Comparison of ENCODE assay signal across 8 mouse cellular contexts in the genomic region with DNA sequence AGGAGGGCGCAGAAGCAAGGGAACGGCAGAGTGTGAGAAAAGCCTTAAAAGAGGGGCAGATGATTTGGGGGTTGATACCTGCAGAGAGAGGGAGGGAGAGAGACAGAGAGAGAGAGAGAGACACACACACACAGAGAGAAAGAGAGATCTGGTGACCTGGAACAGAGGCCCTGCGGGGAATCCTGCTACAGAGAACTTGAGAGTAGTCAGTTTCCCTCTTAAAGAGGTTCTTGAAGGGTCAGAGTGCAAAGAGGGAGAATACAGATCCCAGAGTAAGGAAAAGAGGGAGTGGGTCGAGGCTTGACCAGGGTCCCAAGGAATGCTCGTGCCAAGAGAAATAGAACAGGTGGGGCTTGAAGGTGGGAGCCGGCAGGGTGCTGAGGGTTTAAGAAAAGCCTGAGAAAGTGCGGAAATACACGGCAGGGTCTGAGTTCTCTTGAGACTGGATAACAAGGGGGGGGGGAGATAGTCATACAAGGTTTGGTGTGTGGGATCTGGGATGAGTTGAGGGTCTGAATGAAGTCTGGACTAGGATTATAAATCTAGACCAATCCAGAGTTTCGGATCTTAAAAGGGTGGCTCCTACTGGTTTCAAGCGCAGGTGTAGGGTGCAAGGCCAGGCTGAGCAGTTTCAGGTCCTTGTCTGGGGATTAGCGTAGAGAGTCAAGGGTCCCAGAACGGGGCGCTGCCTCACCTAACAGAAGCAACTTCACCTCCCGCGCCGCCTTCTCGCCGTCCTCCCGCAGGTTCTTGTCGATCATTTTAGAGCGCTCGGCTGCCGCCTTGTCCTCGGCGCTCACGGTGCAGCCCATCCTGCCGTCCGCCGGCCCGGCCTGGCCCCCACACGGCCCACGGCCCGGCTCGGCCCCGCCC. TPM values are rescaled to one million over a fixed set of nuclear protein-coding genes. Genes with fewer than 3 reads are reported as not detected.
DNase-seq lines count a peak whose midpoint lies in the region; ATAC-seq and TF ChIP-seq lines count a peak whose summit lies in the region.

No protein-coding gene starts in this region.

- peak overlapping the region; percentile 90 for H3K4me2 ChIP-seq in midbrain, embryonic 13.5 days (replicated peaks)

- peaks cover 4% of the 10 kb centered on the region; the same call in 1 of the 2 replicates for H3K4me1 ChIP-seq in bone marrow, adult 2 months (ENCODE audit: control insufficient read depth, insufficient read depth, low read length)
- H3K4me1 ChIP-seq in hindbrain, embryonic 10.5 days (replicated peaks), result peaks cover 87% of the 10 kb centered on the region
- H3K4me1 ChIP-seq in midbrain, embryonic 13.5 days (replicated peaks), result peaks cover 69% of the 10 kb centered on the region

- H3K36me3 ChIP-seq in hindbrain, embryonic 10.5 days, result peaks cover 16% of the 10 kb centered on the region
- H3K36me3 ChIP-seq in midbrain, embryonic 13.5 days, result no peaks in the 10 kb centered on the region

- no peak for TF ChIP-seq CTCF in layer of hippocampus, adult 2 months (conservative IDR thresholded peaks at IDR 0.05)
- no peak for TF ChIP-seq CTCF in bone marrow, adult 2 months (IDR thresholded peaks at IDR 0.05; ENCODE audit: control insufficient read depth, insufficient read depth, low read length)

- intact Hi-C loops in left cerebral cortex, postnatal 4 days (cut with DNase I), result no loop called here

- WGBS in bone marrow, adult 2 months, result under 1% methylated on average over 35 of the region's 35 CpGs
- under 1% methylated on average over 35 of the region's 35 CpGs for WGBS in hindbrain, embryonic 10.5 days
- under 1% methylated on average over 30 of the region's 35 CpGs for WGBS in midbrain, embryonic 13.5 days

- peak overlapping the region; percentile 92 for H3K27ac ChIP-seq in layer of hippocampus, adult 2 months
- peak overlapping the region; percentile 96 for H3K27ac ChIP-seq in bone marrow, adult 2 months (ENCODE audit: control insufficient read depth, insufficient read depth, low read depth, low read length, poor library complexity)
- peak overlapping the region; percentile 99 for H3K27ac ChIP-seq in hindbrain, embryonic 10.5 days
- H3K27ac ChIP-seq in midbrain, embryonic 13.5 days, result peak overlapping the region; percentile 98

- TF ChIP-seq POLR2A in bone marrow, adult 2 months (IDR thresholded peaks at IDR 0.05; ENCODE audit: borderline replicate concordance, control insufficient read depth, low read depth, low read length), result no peak

- DNase-seq in layer of hippocampus, adult 2 months (ENCODE audit: low spot score in 2 of 2), result no peak
- DNase-seq in layer of hippocampus, adult 9-11 months, result no peak
- no peak for DNase-seq in hindbrain, embryonic 10.5 days (ENCODE audit: low spot score)
- no peak for DNase-seq in gastrocnemius, adult 18-20 months (ENCODE audit: low spot score)
- DNase-seq in spleen, adult 18-20 months, result no peak
- DNase-seq in left cerebral cortex, postnatal 4 days, result no peak

- H3K27me3 ChIP-seq in hindbrain, embryonic 10.5 days (ENCODE audit: insufficient read depth, poor library complexity, severe bottlenecking), result no peaks in the 10 kb centered on the region
- H3K27me3 ChIP-seq in midbrain, embryonic 13.5 days, result no peaks in the 10 kb centered on the region

- H3K4me3 ChIP-seq in layer of hippocampus, adult 2 months, result peak overlapping the region; percentile 95
- peak overlapping the region; percentile 85 for H3K4me3 ChIP-seq in bone marrow, adult 2 months (replicated peaks; ENCODE audit: control insufficient read depth, low read depth, low read length)
- peak overlapping the region; percentile 87 for H3K4me3 ChIP-seq in hindbrain, embryonic 10.5 days
- peak overlapping the region; percentile 87 for H3K4me3 ChIP-seq in midbrain, embryonic 13.5 days (replicated peaks)

- peak overlapping the region; percentile 97 for H3K9ac ChIP-seq in midbrain, embryonic 13.5 days (replicated peaks)

- H3K9me3 ChIP-seq in hindbrain, embryonic 10.5 days, result no peaks in the 10 kb centered on the region
- H3K9me3 ChIP-seq in midbrain, embryonic 13.5 days, result no peaks in the 10 kb centered on the region

- ATAC-seq in midbrain, embryonic 13.5 days, result no peak

RNA-seq across cellular contexts. Expression of gene Gnai2, which starts 0.5 kb away (rescaled TPM):
- total RNA-seq in layer of hippocampus, adult 2 months (2021), result 100 to 1,000 TPM; 208 to 222 TPM
- 198 and 273 TPM in 2 replicates for polyA plus RNA-seq in bone marrow, adult 2 months (2011; ENCODE audit: insufficient read depth, insufficient read length, low replicate concordance, missing spikeins)
- 554 and 640 TPM in 2 replicates for polyA plus RNA-seq in hindbrain, embryonic 10.5 days (2016; fragmentation: Nextera tagmentation; extraction: Ambion mirVana)
- polyA plus RNA-seq in midbrain, embryonic 13.5 days (2015; fragmentation: Nextera tagmentation; extraction: Ambion mirVana), result 399 and 416 TPM in 2 replicates
- 10 to 100 TPM; 59.3 to 75.5 TPM for total RNA-seq in gastrocnemius, adult 18-20 months (2021)
- total RNA-seq in left cerebral cortex, postnatal 4 days (2021), result 100 to 1,000 TPM; 302 to 303 TPM

RNA-seq across cellular contexts. Expression of gene Sema3b, which starts 25.6 kb away (rescaled TPM):
- total RNA-seq in layer of hippocampus, adult 2 months (2021), result 1 to 10 TPM; 1.9 to 2.2 TPM
- polyA plus RNA-seq in bone marrow, adult 2 months (2011; ENCODE audit: insufficient read depth, insufficient read length, low replicate concordance, missing spikeins), result 2.1 TPM in 1 of 2 replicates, not detected in the other
- polyA plus RNA-seq in hindbrain, embryonic 10.5 days (2016; fragmentation: Nextera tagmentation; extraction: Ambion mirVana), result 3.9 and 5.2 TPM in 2 replicates
- polyA plus RNA-seq in midbrain, embryonic 13.5 days (2015; fragmentation: Nextera tagmentation; extraction: Ambion mirVana), result 2.3 and 2.7 TPM in 2 replicates
- total RNA-seq in gastrocnemius, adult 18-20 months (2021), result 10 to 100 TPM; 11.0 to 11.4 TPM
- 1 to 10 TPM; 3.9 to 5.6 TPM for total RNA-seq in left cerebral cortex, postnatal 4 days (2021)

RNA-seq across cellular contexts. Expression of gene Slc38a3, which starts 34.7 kb away (rescaled TPM):
- 10 to 100 TPM; 55.7 to 65.0 TPM for total RNA-seq in layer of hippocampus, adult 2 months (2021)
- 1.8 and 4.7 TPM in 2 replicates for polyA plus RNA-seq in bone marrow, adult 2 months (2011; ENCODE audit: insufficient read depth, insufficient read length, low replicate concordance, missing spikeins)
- 6.4 and 7.2 TPM in 2 replicates for polyA plus RNA-seq in hindbrain, embryonic 10.5 days (2016; fragmentation: Nextera tagmentation; extraction: Ambion mirVana)
- polyA plus RNA-seq in midbrain, embryonic 13.5 days (2015; fragmentation: Nextera tagmentation; extraction: Ambion mirVana), result 18.7 and 22.0 TPM in 2 replicates
- 10 to 100 TPM; 57.7 to 62.0 TPM for total RNA-seq in gastrocnemius, adult 18-20 months (2021)
- total RNA-seq in left cerebral cortex, postnatal 4 days (2021), result 10 to 100 TPM; 65.0 to 68.4 TPM

RNA-seq across cellular contexts. Expression of gene Gnat1, which starts 44.9 kb away (rescaled TPM):
- under 1 TPM in 1 of 2 experiments, not detected in 1; 0.17 TPM for total RNA-seq in layer of hippocampus, adult 2 months (2021)
- not detected in 2 replicates for polyA plus RNA-seq in bone marrow, adult 2 months (2011; ENCODE audit: insufficient read depth, insufficient read length, low replicate concordance, missing spikeins)
- 2.6 and 3.1 TPM in 2 replicates for polyA plus RNA-seq in hindbrain, embryonic 10.5 days (2016; fragmentation: Nextera tagmentation; extraction: Ambion mirVana)
- 2.4 and 2.7 TPM in 2 replicates for polyA plus RNA-seq in midbrain, embryonic 13.5 days (2015; fragmentation: Nextera tagmentation; extraction: Ambion mirVana)
- not detected for total RNA-seq in gastrocnemius, adult 18-20 months (2021)
- total RNA-seq in left cerebral cortex, postnatal 4 days (2021), result 1 to 10 TPM in 1 of 2 experiments, under 1 TPM in 1; 0.30 to 1.1 TPM

RNA-seq across cellular contexts. Expression of gene Ifrd2, which starts 47.2 kb away (rescaled TPM):
- total RNA-seq in layer of hippocampus, adult 2 months (2021), result 10 to 100 TPM; 13.7 to 15.2 TPM
- polyA plus RNA-seq in bone marrow, adult 2 months (2011; ENCODE audit: insufficient read depth, insufficient read length, low replicate concordance, missing spikeins), result 172 and 173 TPM in 2 replicates
- polyA plus RNA-seq in hindbrain, embryonic 10.5 days (2016; fragmentation: Nextera tagmentation; extraction: Ambion mirVana), result 41.1 and 54.1 TPM in 2 replicates
- 13.5 and 14.7 TPM in 2 replicates for polyA plus RNA-seq in midbrain, embryonic 13.5 days (2015; fragmentation: Nextera tagmentation; extraction: Ambion mirVana)
- 10 to 100 TPM; 44.6 to 49.7 TPM for total RNA-seq in gastrocnemius, adult 18-20 months (2021)
- total RNA-seq in left cerebral cortex, postnatal 4 days (2021), result 10 to 100 TPM; 12.5 to 14.5 TPM
